39 mouse cellular contexts compared by ENCODE assay signal in the genomic region with DNA sequence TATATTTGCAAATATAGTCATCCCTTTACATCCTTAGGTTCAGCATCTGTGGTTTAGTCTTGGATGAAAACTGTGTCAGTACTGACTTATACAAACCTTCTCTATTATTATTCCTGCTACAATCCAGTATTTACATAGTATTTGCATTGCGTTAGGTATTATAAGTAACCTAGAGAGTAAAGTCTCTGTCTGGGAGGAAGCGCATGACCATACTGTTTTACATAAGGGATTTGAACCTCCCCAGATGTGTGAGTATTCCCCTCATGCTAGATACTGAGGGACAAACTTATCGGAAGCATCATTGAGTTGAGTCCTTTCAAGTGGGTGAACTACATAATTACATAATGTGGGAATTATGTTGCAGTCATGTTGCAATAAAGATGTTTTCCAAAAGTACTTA. TPM values are rescaled to one million over a fixed set of nuclear protein-coding genes. Genes with fewer than 3 reads are reported as not detected.
"Had no signal": no experiment of that assay in that cellular context is flagged by ENCODE, and none has a peak within 500 bp of the region (broad histone marks: within the 10 kb centered on the region; RNA-seq: fewer than 3 reads in every experiment).

No protein-coding gene starts in this region.

- H3K9me3 ChIP-seq: embryonic facial prominence, embryonic 10.5 days; embryonic facial prominence, embryonic 12.5 days; embryonic facial prominence, embryonic 13.5 days; embryonic facial prominence, embryonic 15.5 days; forebrain, embryonic 10.5 days; forebrain, embryonic 12.5 days; forebrain, embryonic 13.5 days; forebrain, embryonic 15.5 days; heart, embryonic 10.5 days had no signal

- H3K36me3 ChIP-seq: embryonic facial prominence, embryonic 10.5 days; embryonic facial prominence, embryonic 12.5 days; embryonic facial prominence, embryonic 13.5 days; embryonic facial prominence, embryonic 15.5 days; forebrain, embryonic 10.5 days; forebrain, embryonic 12.5 days; forebrain, embryonic 15.5 days; heart, embryonic 10.5 days had no signal

- H3K27me3 ChIP-seq: embryonic facial prominence, embryonic 12.5 days; embryonic facial prominence, embryonic 13.5 days; embryonic facial prominence, embryonic 15.5 days; forebrain, embryonic 12.5 days; forebrain, embryonic 13.5 days; forebrain, embryonic 15.5 days had no signal

- DNase-seq: cerebellum, adult 8-10 months; cerebellum, adult 9-10 months; cerebellum, adult 9-11 months; cerebellum, postnatal 10 days; cerebellum, postnatal 14 days; cerebellum, postnatal 25 days; cerebellum, postnatal 36 days; gastrocnemius, adult 2 months; gastrocnemius, postnatal 10 days; gastrocnemius, postnatal 14 days; gastrocnemius, postnatal 25 days; gastrocnemius, postnatal 36 days; heart, adult 18-20 months; heart, adult 2 months had no signal

- H3K4me3 ChIP-seq: embryonic facial prominence, embryonic 12.5 days; embryonic facial prominence, embryonic 13.5 days; embryonic facial prominence, embryonic 15.5 days; erythroblast, embryonic 14.5 days; forebrain, embryonic 10.5 days; forebrain, embryonic 12.5 days; forebrain, embryonic 13.5 days; forebrain, embryonic 15.5 days; gastrocnemius, adult 2 months; heart, adult 2 months; heart, embryonic 10.5 days had no signal

- H3K9ac ChIP-seq: embryonic facial prominence, embryonic 12.5 days; embryonic facial prominence, embryonic 13.5 days; embryonic facial prominence, embryonic 15.5 days; forebrain, embryonic 12.5 days; forebrain, embryonic 13.5 days; forebrain, embryonic 15.5 days had no signal

- H3K4me1 ChIP-seq: embryonic facial prominence, embryonic 12.5 days; embryonic facial prominence, embryonic 13.5 days; embryonic facial prominence, embryonic 15.5 days; forebrain, embryonic 12.5 days; forebrain, embryonic 13.5 days; forebrain, embryonic 15.5 days; heart, embryonic 10.5 days had no signal

- ATAC-seq: forebrain, embryonic 13.5 days; forebrain, embryonic 14.5 days; forebrain, embryonic 15.5 days; forebrain, embryonic 16.5 days had no signal

- H3K27ac ChIP-seq: embryonic facial prominence, embryonic 10.5 days; embryonic facial prominence, embryonic 12.5 days; embryonic facial prominence, embryonic 13.5 days; embryonic facial prominence, embryonic 15.5 days; forebrain, embryonic 10.5 days; forebrain, embryonic 12.5 days; forebrain, embryonic 13.5 days; forebrain, embryonic 15.5 days; gastrocnemius, adult 2 months; heart, adult 2 months; heart, embryonic 10.5 days had no signal

- H3K4me2 ChIP-seq: embryonic facial prominence, embryonic 12.5 days; embryonic facial prominence, embryonic 13.5 days; embryonic facial prominence, embryonic 15.5 days; forebrain, embryonic 12.5 days; forebrain, embryonic 13.5 days; forebrain, embryonic 15.5 days had no signal

RNA-seq across cellular contexts. Expression of a gene that starts 14.3 kb away (rescaled TPM):
- total RNA-seq: common myeloid progenitor, adult 5-6 weeks; gastrocnemius, adult 18-20 months; gastrocnemius, adult 2 months; gastrocnemius, adult 8-10 months; gastrocnemius, postnatal 10 days; gastrocnemius, postnatal 14 days; gastrocnemius, postnatal 25 days; gastrocnemius, postnatal 36 days; gastrocnemius, postnatal 4 days; granulocyte monocyte progenitor cell, adult 5-6 weeks; heart, adult 18-20 months; heart, adult 2 months; heart, adult 8-10 months had no signal
- polyA plus RNA-seq: cortical plate, adult 2 months; embryonic facial prominence, embryonic 10.5 days; embryonic facial prominence, embryonic 11.5 days; embryonic facial prominence, embryonic 12.5 days; embryonic facial prominence, embryonic 13.5 days; embryonic facial prominence, embryonic 14.5 days; embryonic facial prominence, embryonic 15.5 days; erythroblast, embryonic 14.5 days; forebrain, embryonic 10.5 days; forebrain, embryonic 11.5 days; forebrain, embryonic 12.5 days; forebrain, embryonic 13.5 days; forebrain, embryonic 14.5 days; forebrain, embryonic 15.5 days; forebrain, embryonic 16.5 days; frontal cortex, adult 2 months; gonadal fat pad, adult 2 months; heart, adult 2 months; heart, embryonic 10.5 days; heart, embryonic 11.5 days had no signal

RNA-seq across cellular contexts. Expression of a gene that starts 26.6 kb away (rescaled TPM):
- total RNA-seq: common myeloid progenitor, adult 5-6 weeks; gastrocnemius, adult 18-20 months; gastrocnemius, adult 2 months; gastrocnemius, postnatal 10 days; gastrocnemius, postnatal 25 days; gastrocnemius, postnatal 36 days; granulocyte monocyte progenitor cell, adult 5-6 weeks; heart, adult 18-20 months; heart, adult 2 months; heart, adult 8-10 months had no signal
- polyA plus RNA-seq: embryonic facial prominence, embryonic 11.5 days; erythroblast, embryonic 14.5 days; forebrain, embryonic 10.5 days; forebrain, embryonic 11.5 days; forebrain, embryonic 13.5 days had no signal
